Comparison of ENCODE assay signal across 14 mouse cellular contexts in the genomic region with DNA sequence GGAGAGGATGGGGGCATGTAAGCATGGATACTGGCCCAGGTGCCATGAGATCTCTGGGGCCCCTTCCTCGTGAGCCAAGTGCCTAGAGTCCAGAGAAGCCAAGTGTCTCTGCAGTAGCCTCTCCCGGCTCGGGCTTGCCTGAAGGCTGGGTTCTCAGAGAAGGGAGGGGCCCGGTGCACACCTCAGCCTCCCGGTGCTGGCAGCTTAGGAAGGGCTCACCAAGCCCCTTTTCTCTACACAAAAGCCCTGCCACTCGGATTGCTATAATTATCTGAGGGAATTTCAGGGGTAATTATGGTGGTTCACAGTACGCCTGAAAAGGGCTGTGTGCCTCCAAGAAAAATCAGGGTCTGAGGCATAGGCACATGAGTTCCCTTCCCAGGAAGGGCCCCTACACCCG. TPM values are rescaled to one million over a fixed set of nuclear protein-coding genes. Genes with fewer than 3 reads are reported as not detected.
DNase-seq lines count a peak whose midpoint lies in the region; ATAC-seq and TF ChIP-seq lines count a peak whose summit lies in the region.
"Had no signal": no experiment of that assay in that cellular context is flagged by ENCODE, and none has a peak within 500 bp of the region (broad histone marks: within the 10 kb centered on the region; RNA-seq: fewer than 3 reads in every experiment).

No protein-coding gene starts in this region.

- no peak for ATAC-seq in neural tube, embryonic 13.5 days (ENCODE audit: low read depth)
- ATAC-seq in forebrain, embryonic 14.5 days = peak; percentile 66
- no peak for ATAC-seq in limb, embryonic 14.5 days (ENCODE audit: low FRiP score, low read depth)

- H3K36me3 ChIP-seq in neural tube, embryonic 13.5 days = peaks cover 15% of the 10 kb centered on the region; the same call in 1 of the 2 replicates
- 0 out of 2 replicates have a peak, but pooled peaks cover 4% of the 10 kb centered on the region for H3K36me3 ChIP-seq in forebrain, embryonic 14.5 days (ENCODE audit: control insufficient read depth, insufficient read depth, low read length)
- H3K36me3 ChIP-seq in limb, embryonic 14.5 days (ENCODE audit: control insufficient read depth, insufficient read depth, low read length) = no peaks in the 10 kb centered on the region

- H3K9me3 ChIP-seq in neural tube, embryonic 13.5 days = peaks cover 6% of the 10 kb centered on the region; the same call in 1 of the 2 replicates
- H3K9me3 ChIP-seq in forebrain, embryonic 14.5 days (replicated peaks; ENCODE audit: control insufficient read depth, low read length) = 0 out of 2 replicates have a peak, but pooled peaks cover 3% of the 10 kb centered on the region
- H3K9me3 ChIP-seq in limb, embryonic 14.5 days (ENCODE audit: control insufficient read depth, low read length) = no peaks in the 10 kb centered on the region

- H3K27ac ChIP-seq in neural tube, embryonic 13.5 days (replicated peaks) = peak overlapping the region; percentile 49; the same call in 1 of the 2 replicates
- H3K27ac ChIP-seq in forebrain, embryonic 14.5 days (ENCODE audit: low read depth, low read length) = peak overlapping the region; percentile 61
- peak overlapping the region; percentile 35; the same call in 1 of the 2 replicates for H3K27ac ChIP-seq in limb, embryonic 14.5 days (replicated peaks; ENCODE audit: low read depth, low read length)
- H3K27ac ChIP-seq: kidney, postnatal 0 days had no signal

- no peak overlapping the region for H3K4me3 ChIP-seq in neural tube, embryonic 13.5 days
- no peak overlapping the region for H3K4me3 ChIP-seq in forebrain, embryonic 14.5 days (ENCODE audit: low read depth, low read length)
- H3K4me3 ChIP-seq in limb, embryonic 14.5 days (replicated peaks; ENCODE audit: low read length) = no peak overlapping the region
- H3K4me3 ChIP-seq: megakaryocyte, embryonic 14.5 days had no signal

- peak overlapping the region; percentile 32; the same call in 1 of the 2 replicates for H3K9ac ChIP-seq in neural tube, embryonic 13.5 days
- H3K9ac ChIP-seq in forebrain, embryonic 14.5 days (ENCODE audit: low read length) = no peak overlapping the region
- H3K9ac ChIP-seq in limb, embryonic 14.5 days (ENCODE audit: low read depth, low read length, severe bottlenecking) = no peak overlapping the region

- no peak for TF ChIP-seq POLR2A in limb, embryonic 14.5 days (IDR thresholded peaks at IDR 0.05; ENCODE audit: borderline replicate concordance, extremely low read depth, insufficient read depth, insufficient read length)

- H3K4me1 ChIP-seq in neural tube, embryonic 13.5 days (replicated peaks) = peaks cover 49% of the 10 kb centered on the region
- peaks cover 19% of the 10 kb centered on the region for H3K4me1 ChIP-seq in forebrain, embryonic 14.5 days (ENCODE audit: control insufficient read depth, insufficient read depth, low read length)
- peaks cover 36% of the 10 kb centered on the region for H3K4me1 ChIP-seq in limb, embryonic 14.5 days (ENCODE audit: control insufficient read depth, insufficient read depth, low read length)

- 12% methylated on average over 8 of the region's 8 CpGs for WGBS in neural tube, embryonic 13.5 days
- WGBS in forebrain, embryonic 14.5 days = 3% methylated on average over 8 of the region's 8 CpGs
- WGBS in limb, embryonic 14.5 days = 24% methylated on average over 8 of the region's 8 CpGs

- no peak for DNase-seq in neural tube, embryonic 10.5 days (ENCODE audit: extremely low spot score, low spot score)
- peak; percentile 70 for DNase-seq in forebrain, embryonic 14.5 days (ENCODE audit: low spot score)
- DNase-seq in limb, embryonic 14.5 days (ENCODE audit: low spot score) = no peak
- DNase-seq in urinary bladder, postnatal 10 days (ENCODE audit: low spot score) = no peak
- DNase-seq in frontal cortex, postnatal 25 days (ENCODE audit: low spot score in 2 of 2) = no peak
- no peak for DNase-seq in left cerebral cortex, postnatal 10 days (ENCODE audit: extremely low spot score in 1 of 2, low spot score in 2 of 2)
- DNase-seq: adrenal gland, postnatal 14 days; heart, adult 11 months; heart, postnatal 14 days had no signal

- no peaks in the 10 kb centered on the region for H3K27me3 ChIP-seq in neural tube, embryonic 13.5 days
- no peaks in the 10 kb centered on the region for H3K27me3 ChIP-seq in forebrain, embryonic 14.5 days (replicated peaks; ENCODE audit: control insufficient read depth, insufficient read depth, low read length)
- H3K27me3 ChIP-seq in limb, embryonic 14.5 days (ENCODE audit: control insufficient read depth, insufficient read depth, low read length) = no peaks in the 10 kb centered on the region
- H3K27me3 ChIP-seq: CH12.LX; megakaryocyte, embryonic 14.5 days had no signal

- no peak overlapping the region for H3K4me2 ChIP-seq in neural tube, embryonic 13.5 days
- H3K4me2 ChIP-seq in forebrain, embryonic 14.5 days (ENCODE audit: low read length) = no peak overlapping the region
- H3K4me2 ChIP-seq in limb, embryonic 14.5 days (replicated peaks; ENCODE audit: low read depth, low read length, severe bottlenecking) = no peak overlapping the region

- intact Hi-C loops in left cerebral cortex, postnatal 10 days (cut with DNase I) = no loop called here

RNA-seq across cellular contexts. Expression of a gene that starts 47.1 kb away (rescaled TPM):
- polyA plus RNA-seq in neural tube, embryonic 13.5 days (2015; fragmentation: Nextera tagmentation; extraction: Ambion mirVana) = 113 and 129 TPM in 2 replicates
- polyA plus RNA-seq in forebrain, embryonic 14.5 days (2014; fragmentation: Nextera tagmentation; extraction: Ambion mirVana) = 63.3 and 76.8 TPM in 2 replicates
- 0.08 and 0.45 TPM in 2 replicates for polyA plus RNA-seq in limb, embryonic 14.5 days (2012; rRNA removed)
- polyA plus RNA-seq in limb, embryonic 14.5 days (2014; fragmentation: Nextera tagmentation; extraction: Ambion mirVana) = 0.23 and 0.44 TPM in 2 replicates
- 100 to 1,000 TPM; 187 to 195 TPM for total RNA-seq in left cerebral cortex, postnatal 10 days (2021)
- total RNA-seq: CH12.LX; neutrophil, adult 5-6 weeks had no signal

Comparison
In these comparisons a context has a peak if more than half of its experiments do, and no peak if none do; other contexts are left out.
1. RNA of a gene that starts 47.1 kb away (polyA plus RNA-seq): 113 to 129 TPM in neural tube, embryonic 13.5 days and 63.3 to 76.8 TPM in forebrain, embryonic 14.5 days; 0.08 to 0.45 TPM in limb, embryonic 14.5 days; every median in the first group is over 10 times any median in the second.
2. Peak in every context shown above with its lines, with median percentiles within 50 percentile points of each other: H3K27ac ChIP-seq.